Mouse (Mus musculus): ENCODE measurements around the gene Top2a. TPM values are rescaled to one million over a fixed set of nuclear protein-coding genes. Genes with fewer than 3 reads are reported as not detected.
A peak's percentile ranks its signal among the peaks of the same experiment; 100 is the strongest.

The Top2a gene
- polyA plus RNA-seq, 1 experiment = 674 TPM

DNA sequence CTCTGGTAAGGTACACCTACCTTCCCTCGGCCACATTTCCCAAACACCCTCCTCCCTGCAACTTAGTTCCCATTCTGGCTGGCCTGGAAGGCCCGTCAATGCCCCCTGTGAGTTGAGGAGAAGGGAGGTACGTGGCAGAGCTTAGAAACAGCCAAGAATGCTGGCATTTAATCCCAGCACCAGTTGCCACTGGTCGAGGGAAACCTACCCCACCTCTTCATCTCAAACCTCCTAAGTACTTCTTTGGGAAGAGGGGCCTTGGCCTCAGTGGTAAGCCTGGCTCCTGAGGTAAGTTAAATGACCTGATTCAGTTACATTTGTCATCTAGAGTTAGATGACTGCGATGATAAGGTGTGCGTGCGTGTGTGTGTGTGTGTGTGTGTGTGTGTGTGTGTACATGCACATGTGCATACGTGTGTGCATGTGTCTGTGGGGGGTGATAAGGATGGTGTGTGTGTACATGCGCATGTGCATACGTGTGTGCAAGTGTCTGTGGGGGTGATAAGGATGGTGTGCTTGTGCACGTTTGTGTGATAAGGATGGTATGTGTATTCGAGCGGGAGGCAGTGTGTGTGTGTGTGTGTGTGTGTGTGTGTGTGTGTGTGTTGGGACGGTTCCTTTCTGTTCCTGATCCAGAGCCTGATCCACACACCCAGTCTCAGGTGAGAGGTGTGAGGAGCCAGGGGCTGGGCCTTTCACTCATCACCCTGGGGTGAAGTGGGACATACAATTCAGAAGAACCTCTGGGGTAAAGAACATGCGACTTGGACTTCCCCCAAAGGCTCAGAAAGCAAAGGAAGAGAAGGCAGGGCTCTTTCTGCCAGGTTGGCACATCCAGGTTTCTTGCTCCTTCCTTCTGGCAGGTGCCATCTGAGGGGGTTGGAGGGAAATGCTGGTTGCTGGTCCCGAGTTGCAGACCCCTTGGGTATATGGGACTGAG, 18.1 kb upstream of the Top2a start:
- peak overlapping the region; percentile 77; the same call in 1 of the 2 replicates for H3K9ac ChIP-seq (ENCODE audit: low read depth, poor library complexity, severe bottlenecking)
- H3K4me1 ChIP-seq (ENCODE audit: control insufficient read depth, insufficient read depth, low read length) = peaks cover 2% of the 10 kb centered on the region

DNA sequence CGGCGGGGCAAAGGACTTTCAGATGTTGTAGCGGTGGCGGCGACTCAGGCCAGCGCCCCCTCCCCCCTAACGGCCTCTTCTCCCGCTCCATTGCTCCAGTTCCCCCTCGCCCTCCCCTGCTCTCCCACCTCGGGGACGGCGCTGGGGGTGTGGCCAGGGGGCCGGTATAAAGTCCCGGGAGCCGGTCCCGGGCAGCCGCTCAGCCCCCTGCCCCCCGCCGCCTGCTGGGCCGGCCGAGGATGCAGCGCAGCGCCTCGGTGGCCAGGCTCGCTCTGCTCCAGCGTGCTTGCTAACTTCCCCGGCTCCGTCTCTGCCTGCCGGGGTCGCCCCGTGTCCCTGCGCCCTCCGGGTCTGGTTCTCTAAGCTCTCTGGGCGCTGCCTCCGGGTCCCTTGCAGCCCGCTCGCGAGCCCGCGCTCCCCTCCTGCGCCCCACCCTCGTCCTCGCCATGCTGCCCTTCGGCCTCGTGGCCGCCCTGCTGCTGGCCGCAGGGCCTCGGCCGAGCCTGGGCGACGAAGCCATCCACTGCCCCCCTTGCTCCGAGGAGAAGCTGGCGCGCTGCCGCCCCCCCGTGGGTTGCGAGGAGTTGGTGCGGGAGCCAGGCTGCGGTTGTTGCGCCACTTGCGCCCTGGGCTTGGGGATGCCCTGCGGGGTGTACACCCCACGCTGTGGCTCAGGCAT, 17.2 kb upstream of the Top2a start, which contains the start of gene Igfbp4:
Gene Igfbp4 (plus strand): TSS at position 194 of the 679 bp plus-strand sequence.
- Histone ChIP-seq H3K9me3 (replicated peaks; ENCODE audit: control insufficient read depth, insufficient read depth, low read length, poor library complexity, severe bottlenecking) (no peaks in the 10 kb centered on the region), H3K4me3 (ENCODE audit: low read depth, low read length) (peak within 1 kb of the TSS; percentile 72), H3K9ac (ENCODE audit: low read depth, poor library complexity, severe bottlenecking) (peak within 1 kb of the TSS; percentile 77), H3K27ac (ENCODE audit: insufficient read depth, low read length) (no peak within 1 kb of the TSS), H3K27me3 (ENCODE audit: control insufficient read depth, insufficient read depth, low read length, poor library complexity, severe bottlenecking) (peaks cover 10% of the 10 kb centered on the region), H3K36me3 (ENCODE audit: control insufficient read depth, insufficient read depth, low read length, poor library complexity, severe bottlenecking) (no peaks in the 10 kb centered on the region), H3K4me1 (ENCODE audit: control insufficient read depth, insufficient read depth, low read length) (peaks cover 2% of the 10 kb centered on the region)
- TF ChIP-seq EP300 (IDR thresholded peaks at IDR 0.05; ENCODE audit: insufficient read depth, low read depth, low read length) (no peak), CTCF (IDR thresholded peaks at IDR 0.05; ENCODE audit: low read depth, low read length) (no peak), POLR2A (IDR thresholded peaks at IDR 0.05; ENCODE audit: insufficient read depth, low read length) (no peak)

More for the DNA sequence above, 18.1 kb upstream of the Top2a start:
- TF ChIP-seq POLR2A (IDR thresholded peaks at IDR 0.05; ENCODE audit: insufficient read depth, low read length) (no peak), EP300 (IDR thresholded peaks at IDR 0.05; ENCODE audit: insufficient read depth, low read depth, low read length) (no peak), CTCF (IDR thresholded peaks at IDR 0.05; ENCODE audit: low read depth, low read length) (no peak)
- Histone ChIP-seq H3K36me3 (ENCODE audit: control insufficient read depth, insufficient read depth, low read length, poor library complexity, severe bottlenecking) (no peaks in the 10 kb centered on the region), H3K4me3 (ENCODE audit: low read depth, low read length) (peak overlapping the region; percentile 72), H3K27me3 (ENCODE audit: control insufficient read depth, insufficient read depth, low read length, poor library complexity, severe bottlenecking) (peaks cover 10% of the 10 kb centered on the region), H3K27ac (ENCODE audit: insufficient read depth, low read length) (no peak overlapping the region), H3K9me3 (replicated peaks; ENCODE audit: control insufficient read depth, insufficient read depth, low read length, poor library complexity, severe bottlenecking) (no peaks in the 10 kb centered on the region)

- peaks cover 2% of the 10 kb centered on the region for H3K4me1 ChIP-seq (ENCODE audit: control insufficient read depth, insufficient read depth, low read length)
- TF ChIP-seq POLR2A (IDR thresholded peaks at IDR 0.05; ENCODE audit: insufficient read depth, low read length) = no peak
- TF ChIP-seq CTCF (IDR thresholded peaks at IDR 0.05; ENCODE audit: low read depth, low read length) = peak; percentile 11
- no peak overlapping the region for H3K27ac ChIP-seq (ENCODE audit: insufficient read depth, low read length)
- no peaks in the 10 kb centered on the region for H3K9me3 ChIP-seq (replicated peaks; ENCODE audit: control insufficient read depth, insufficient read depth, low read length, poor library complexity, severe bottlenecking)
- no peaks in the 10 kb centered on the region for H3K36me3 ChIP-seq (ENCODE audit: control insufficient read depth, insufficient read depth, low read length, poor library complexity, severe bottlenecking)
- H3K9ac ChIP-seq (ENCODE audit: low read depth, poor library complexity, severe bottlenecking) = peak overlapping the region; percentile 77
- H3K27me3 ChIP-seq (ENCODE audit: control insufficient read depth, insufficient read depth, low read length, poor library complexity, severe bottlenecking) = peaks cover 10% of the 10 kb centered on the region
- H3K4me3 ChIP-seq (ENCODE audit: low read depth, low read length) = peak overlapping the region; percentile 72
Observed at GRCm38 (mm10) chr11:99040346-99040974, 16.5 kb upstream of the Top2a start.

DNA sequence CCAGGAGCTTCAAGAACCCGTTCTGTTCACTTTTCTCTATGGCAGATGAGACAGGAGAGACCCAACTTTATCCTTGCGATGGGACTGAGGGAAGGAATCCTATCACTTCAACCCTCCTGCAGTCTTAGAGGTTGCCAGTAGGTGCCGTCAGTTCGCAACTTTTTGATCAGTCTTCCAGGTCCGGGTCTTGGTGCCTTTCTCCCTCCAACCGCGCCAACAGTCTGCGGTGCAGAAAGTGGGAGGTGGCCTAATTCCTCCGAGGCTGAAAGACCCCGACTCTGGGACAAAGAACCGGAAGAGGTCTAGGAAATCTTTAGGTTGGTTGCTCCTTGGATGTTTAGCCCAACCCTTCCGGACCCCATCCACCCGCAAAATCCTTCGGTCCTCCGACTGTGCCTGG, 15.8 kb upstream of the Top2a start:
- peak overlapping the region; percentile 57 for H3K4me3 ChIP-seq (ENCODE audit: low read depth, low read length)
- peaks cover 2% of the 10 kb centered on the region for H3K4me1 ChIP-seq (ENCODE audit: control insufficient read depth, insufficient read depth, low read length)
- H3K9ac ChIP-seq (ENCODE audit: low read depth, poor library complexity, severe bottlenecking) = peak overlapping the region; percentile 77; the same call in 1 of the 2 replicates
- peaks cover 10% of the 10 kb centered on the region for H3K27me3 ChIP-seq (ENCODE audit: control insufficient read depth, insufficient read depth, low read length, poor library complexity, severe bottlenecking)
- no peak overlapping the region for H3K27ac ChIP-seq (ENCODE audit: insufficient read depth, low read length)
- H3K9me3 ChIP-seq (replicated peaks; ENCODE audit: control insufficient read depth, insufficient read depth, low read length, poor library complexity, severe bottlenecking) = no peaks in the 10 kb centered on the region
- TF ChIP-seq CTCF (IDR thresholded peaks at IDR 0.05; ENCODE audit: low read depth, low read length) = peak; percentile 73
- no peak for TF ChIP-seq POLR2A (IDR thresholded peaks at IDR 0.05; ENCODE audit: insufficient read depth, low read length)
- no peaks in the 10 kb centered on the region for H3K36me3 ChIP-seq (ENCODE audit: control insufficient read depth, insufficient read depth, low read length, poor library complexity, severe bottlenecking)

- TF ChIP-seq EP300 (IDR thresholded peaks at IDR 0.05; ENCODE audit: insufficient read depth, low read depth, low read length) (no peak), POLR2A (IDR thresholded peaks at IDR 0.05; ENCODE audit: insufficient read depth, low read length) (no peak), CTCF (IDR thresholded peaks at IDR 0.05; ENCODE audit: low read depth, low read length) (no peak)
- Histone ChIP-seq H3K4me3 (ENCODE audit: low read depth, low read length) (no peak overlapping the region), H3K27ac (ENCODE audit: insufficient read depth, low read length) (no peak overlapping the region), H3K9ac (ENCODE audit: low read depth, poor library complexity, severe bottlenecking) (no peak overlapping the region), H3K27me3 (ENCODE audit: control insufficient read depth, insufficient read depth, low read length, poor library complexity, severe bottlenecking) (peaks cover 7% of the 10 kb centered on the region), H3K9me3 (replicated peaks; ENCODE audit: control insufficient read depth, insufficient read depth, low read length, poor library complexity, severe bottlenecking) (no peaks in the 10 kb centered on the region), H3K4me1 (ENCODE audit: control insufficient read depth, insufficient read depth, low read length) (peaks cover 2% of the 10 kb centered on the region), H3K36me3 (ENCODE audit: control insufficient read depth, insufficient read depth, low read length, poor library complexity, severe bottlenecking) (no peaks in the 10 kb centered on the region)
Observed at GRCm38 (mm10) chr11:99036254-99036653, 12.3 kb upstream of the Top2a start.

Measured in ES-Bruce4 (cell line).